Mouse (Mus musculus): ENCODE data around the gene C77080. TPM values are rescaled to one million over a fixed set of nuclear protein-coding genes. Genes with fewer than 3 reads are reported as not detected.

The C77080 gene
- polyA plus RNA-seq, 1 experiment from 2014 or later = 5.2 TPM

DNA sequence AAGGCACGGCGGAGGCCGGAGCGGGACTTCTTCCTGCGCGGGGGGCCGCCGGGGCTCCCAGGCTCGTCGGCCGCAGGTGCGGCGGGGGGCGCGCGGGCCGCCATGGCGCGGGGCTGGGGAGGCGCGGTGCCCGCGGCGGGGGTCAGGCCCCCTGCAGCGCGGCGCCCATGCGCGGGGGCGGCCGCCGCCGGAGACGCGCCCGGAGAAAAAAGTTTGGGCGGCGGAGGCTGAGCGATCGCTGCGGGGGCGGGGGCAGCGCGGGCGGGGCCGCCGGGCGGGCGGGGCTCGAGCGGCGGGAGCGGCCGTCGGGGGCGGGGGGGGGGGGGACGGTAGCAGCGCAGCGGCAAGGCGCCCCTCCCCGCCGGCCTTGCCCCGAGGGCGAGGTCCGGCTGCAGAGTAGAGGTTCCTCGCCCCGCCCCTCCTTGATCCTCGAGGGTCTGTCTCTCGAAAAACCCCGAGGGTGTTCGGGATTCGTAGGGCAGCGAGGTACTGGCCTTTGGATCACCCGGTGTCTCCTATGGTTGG lies 12.9 kb downstream of the C77080 start:
- H3K4me3 ChIP-seq = peak overlapping the region; percentile 52
- no peak for ATAC-seq (ENCODE audit: insufficient number of reproducible peaks, insufficient read depth, low FRiP score, low TSS enrichment)
- under 1% methylated on average over 33 of the region's 74 CpGs for WGBS
- H3K9ac ChIP-seq = peak overlapping the region; percentile 59
- H3K4me1 ChIP-seq = peaks cover 11% of the 10 kb centered on the region
- no peaks in the 10 kb centered on the region for H3K9me3 ChIP-seq
- H3K27me3 ChIP-seq = peaks cover 74% of the 10 kb centered on the region
- H3K27ac ChIP-seq = no peak overlapping the region
- no peaks in the 10 kb centered on the region for H3K36me3 ChIP-seq
- peak overlapping the region; percentile 94 for H3K4me2 ChIP-seq (replicated peaks)

GRCm38 (mm10) chr4:129247381-129248242 lies 13.6 kb downstream of the C77080 start:
- H3K4me3 ChIP-seq = peak overlapping the region; percentile 52
- H3K9ac ChIP-seq = peak overlapping the region; percentile 59
- no peak for ATAC-seq (ENCODE audit: insufficient number of reproducible peaks, insufficient read depth, low FRiP score, low TSS enrichment)
- peaks cover 74% of the 10 kb centered on the region for H3K27me3 ChIP-seq
- H3K4me1 ChIP-seq = peaks cover 14% of the 10 kb centered on the region
- 8% methylated on average over 24 of the region's 24 CpGs for WGBS
- peak overlapping the region; percentile 94 for H3K4me2 ChIP-seq (replicated peaks)
- H3K36me3 ChIP-seq = no peaks in the 10 kb centered on the region
- no peaks in the 10 kb centered on the region for H3K9me3 ChIP-seq
- no peak overlapping the region for H3K27ac ChIP-seq

GRCm38 (mm10) chr4:129246360-129247301 lies 14.6 kb downstream of the C77080 start:
- WGBS = 38% methylated on average over 15 of the region's 15 CpGs
- no peak overlapping the region for H3K4me2 ChIP-seq (replicated peaks)

GRCm38 (mm10) chr4:129244802-129245201 lies 16.4 kb downstream of the C77080 start:
- H3K36me3 ChIP-seq = no peaks in the 10 kb centered on the region
- H3K4me3 ChIP-seq = no peak overlapping the region
- peaks cover 50% of the 10 kb centered on the region for H3K27me3 ChIP-seq
- H3K9me3 ChIP-seq = no peaks in the 10 kb centered on the region
- H3K27ac ChIP-seq = no peak overlapping the region
- H3K4me2 ChIP-seq (replicated peaks) = no peak overlapping the region
- H3K9ac ChIP-seq = no peak overlapping the region
- no peak for ATAC-seq (ENCODE audit: insufficient number of reproducible peaks, insufficient read depth, low FRiP score, low TSS enrichment)
- WGBS = 58% methylated on average over 4 of the region's 4 CpGs
- H3K4me1 ChIP-seq = peaks cover 18% of the 10 kb centered on the region

More at GRCm38 (mm10) chr4:129246360-129247301, 14.6 kb downstream of the C77080 start:
- no peak overlapping the region for H3K27ac ChIP-seq
- ATAC-seq (ENCODE audit: insufficient number of reproducible peaks, insufficient read depth, low FRiP score, low TSS enrichment) = no peak
- H3K4me3 ChIP-seq = no peak overlapping the region
- no peak overlapping the region for H3K9ac ChIP-seq
- H3K36me3 ChIP-seq = no peaks in the 10 kb centered on the region
- no peaks in the 10 kb centered on the region for H3K9me3 ChIP-seq
- H3K27me3 ChIP-seq = peaks cover 68% of the 10 kb centered on the region
- H3K4me1 ChIP-seq = peaks cover 23% of the 10 kb centered on the region

DNA sequence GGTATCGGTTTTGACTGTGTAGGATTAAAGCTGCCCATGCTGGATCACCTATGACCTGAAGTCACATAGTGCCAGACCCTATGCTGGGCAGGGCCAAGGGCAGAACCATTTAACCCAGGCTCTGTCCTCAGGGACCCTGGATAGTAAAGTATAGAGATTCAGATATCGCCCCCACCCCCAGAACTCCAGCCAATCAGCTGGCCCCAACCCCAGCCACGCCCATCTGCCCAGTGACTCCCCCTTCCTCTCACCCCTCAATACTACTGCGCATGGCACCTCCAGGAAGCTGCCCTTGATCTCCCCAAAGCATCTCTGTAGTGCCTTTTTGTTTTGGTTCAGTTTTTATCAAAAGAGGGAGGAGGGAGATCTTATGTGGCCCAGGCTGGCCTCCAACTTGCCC lies 18.4 kb downstream of the C77080 start:
- Histone ChIP-seq H3K9ac (no peak overlapping the region), H3K9me3 (no peaks in the 10 kb centered on the region), H3K4me2 (replicated peaks) (no peak overlapping the region), H3K4me1 (peaks cover 27% of the 10 kb centered on the region), H3K27me3 (peaks cover 31% of the 10 kb centered on the region), H3K36me3 (no peaks in the 10 kb centered on the region), H3K27ac (peak overlapping the region; percentile 83; the same call in 1 of the 2 replicates), H3K4me3 (no peak overlapping the region)
- WGBS = 23% methylated on average over 4 of the region's 4 CpGs
- no peak for ATAC-seq (ENCODE audit: insufficient number of reproducible peaks, insufficient read depth, low FRiP score, low TSS enrichment)

GRCm38 (mm10) chr4:129242327-129242726 lies 18.9 kb downstream of the C77080 start:
- Histone ChIP-seq H3K27ac (peak overlapping the region; percentile 83), H3K9me3 (no peaks in the 10 kb centered on the region), H3K9ac (0 out of 2 replicates have a peak overlapping the region, but pooled peaks have one; percentile 31), H3K4me3 (no peak overlapping the region), H3K4me2 (replicated peaks) (peak overlapping the region; percentile 9; the same call in 1 of the 2 replicates), H3K27me3 (peaks cover 26% of the 10 kb centered on the region), H3K4me1 (peaks cover 30% of the 10 kb centered on the region), H3K36me3 (no peaks in the 10 kb centered on the region)
- 29% methylated on average over 4 of the region's 4 CpGs for WGBS
- no peak for ATAC-seq (ENCODE audit: insufficient number of reproducible peaks, insufficient read depth, low FRiP score, low TSS enrichment)

- Histone ChIP-seq H3K36me3 (no peaks in the 10 kb centered on the region), H3K9ac (0 out of 2 replicates have a peak overlapping the region, but pooled peaks have one; percentile 31), H3K27me3 (peaks cover 22% of the 10 kb centered on the region), H3K4me3 (no peak overlapping the region), H3K27ac (peak overlapping the region; percentile 83), H3K4me2 (replicated peaks) (peak overlapping the region; percentile 9; the same call in 1 of the 2 replicates), H3K9me3 (no peaks in the 10 kb centered on the region), H3K4me1 (peaks cover 30% of the 10 kb centered on the region)
- no peak for ATAC-seq (ENCODE audit: insufficient number of reproducible peaks, insufficient read depth, low FRiP score, low TSS enrichment)
- 18% methylated on average over 5 of the region's 7 CpGs for WGBS
Observed at GRCm38 (mm10) chr4:129241898-129242297, 19.3 kb downstream of the C77080 start.

DNA sequence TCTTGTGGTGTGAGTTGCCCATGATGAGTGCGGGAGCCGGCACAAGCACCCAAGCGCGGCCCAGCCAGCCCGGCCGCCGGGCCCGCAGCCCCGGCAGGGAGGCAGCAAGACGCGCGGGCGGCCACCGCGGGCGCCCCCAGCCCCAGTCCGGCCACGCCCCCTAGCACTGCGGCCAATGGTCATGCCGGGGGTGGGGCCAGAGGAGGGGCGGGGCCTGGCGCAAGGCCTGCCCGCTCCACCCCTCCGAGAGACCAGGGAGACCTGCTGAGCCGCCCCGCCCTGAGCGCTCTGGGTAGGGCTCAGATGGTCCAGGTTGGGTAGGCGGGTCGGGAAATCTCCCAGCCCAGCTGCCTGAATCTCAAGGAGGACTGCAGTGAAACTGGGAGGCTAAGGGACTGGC lies 22.1 kb downstream of the C77080 start:
- peak; percentile 84 for ATAC-seq (ENCODE audit: insufficient number of reproducible peaks, insufficient read depth, low FRiP score, low TSS enrichment)
- no peaks in the 10 kb centered on the region for H3K36me3 ChIP-seq
- peak overlapping the region; percentile 94 for H3K4me2 ChIP-seq (replicated peaks)
- 0% methylated on average over 26 of the region's 29 CpGs for WGBS
- no peaks in the 10 kb centered on the region for H3K27me3 ChIP-seq
- H3K9ac ChIP-seq = peak overlapping the region; percentile 75
- peak overlapping the region; percentile 46; the same call in 1 of the 2 replicates for H3K27ac ChIP-seq
- peaks cover 30% of the 10 kb centered on the region for H3K4me1 ChIP-seq
- peak overlapping the region; percentile 84 for H3K4me3 ChIP-seq
- no peaks in the 10 kb centered on the region for H3K9me3 ChIP-seq

DNA sequence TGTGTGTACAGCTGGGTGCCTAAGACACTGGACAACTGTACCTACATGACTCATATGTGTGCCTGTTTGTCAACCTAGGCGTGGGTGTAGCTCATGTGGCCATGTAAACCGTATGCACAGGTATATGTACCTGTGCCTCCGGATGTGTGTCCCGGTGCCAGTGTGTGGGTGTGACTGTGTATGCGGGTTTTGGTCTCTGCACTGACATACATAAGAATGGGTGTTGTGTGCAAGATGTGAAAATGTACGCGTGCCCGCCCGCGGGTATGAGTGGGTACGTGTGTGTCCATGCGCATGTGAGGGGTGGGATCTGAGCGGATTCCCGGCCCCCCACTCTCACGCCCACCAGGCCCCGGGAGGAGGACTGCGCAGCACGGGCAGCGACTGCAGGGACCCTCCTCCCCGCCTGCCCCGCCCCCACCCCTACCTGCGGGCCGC lies 22.6 kb downstream of the C77080 start:
- H3K4me1 ChIP-seq = peaks cover 30% of the 10 kb centered on the region

DNA sequence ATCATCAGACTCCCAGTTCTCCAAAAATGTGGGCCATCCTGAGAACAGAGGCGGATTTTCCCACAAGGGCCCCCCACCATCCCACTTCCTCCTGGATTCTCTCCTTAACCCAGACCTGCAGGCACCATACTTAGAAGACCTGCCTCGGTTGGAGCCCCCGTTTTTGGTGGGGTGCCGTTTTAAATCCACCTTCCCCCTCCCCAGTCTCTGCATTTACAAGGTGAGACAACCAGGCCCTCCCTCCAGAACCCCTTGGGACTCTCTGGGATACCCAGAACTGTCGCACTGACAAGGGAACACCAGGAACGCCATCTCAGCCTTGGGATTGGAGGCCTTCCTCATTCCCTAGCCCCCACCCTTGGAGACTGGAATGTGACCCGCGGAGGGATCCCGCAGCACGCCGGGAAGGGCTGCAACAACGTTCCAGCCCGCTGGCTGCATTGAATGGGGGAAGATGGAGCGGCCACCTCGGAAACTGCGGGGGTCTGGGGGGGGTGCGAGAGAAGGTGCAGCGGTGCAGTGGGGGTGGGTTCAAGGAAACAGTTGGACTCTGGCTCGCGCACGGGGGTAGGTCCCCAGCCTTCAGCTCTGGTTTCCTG lies 23.3 kb downstream of the C77080 start:
- H3K9ac ChIP-seq = peak overlapping the region; percentile 75
- H3K36me3 ChIP-seq = no peaks in the 10 kb centered on the region
- H3K9me3 ChIP-seq = no peaks in the 10 kb centered on the region
- peak overlapping the region; percentile 94 for H3K4me2 ChIP-seq (replicated peaks)
- no peak for ATAC-seq (ENCODE audit: insufficient number of reproducible peaks, insufficient read depth, low FRiP score, low TSS enrichment)
- H3K27ac ChIP-seq = no peak overlapping the region
- H3K4me1 ChIP-seq = peaks cover 29% of the 10 kb centered on the region
- no peaks in the 10 kb centered on the region for H3K27me3 ChIP-seq
- 4% methylated on average over 21 of the region's 21 CpGs for WGBS
- H3K4me3 ChIP-seq = peak overlapping the region; percentile 84

More for the DNA sequence above, 22.6 kb downstream of the C77080 start:
- Histone ChIP-seq H3K27ac (peak overlapping the region; percentile 46; the same call in 1 of the 2 replicates), H3K36me3 (no peaks in the 10 kb centered on the region), H3K27me3 (no peaks in the 10 kb centered on the region), H3K9me3 (no peaks in the 10 kb centered on the region), H3K9ac (peak overlapping the region; percentile 75), H3K4me2 (replicated peaks) (peak overlapping the region; percentile 94), H3K4me3 (peak overlapping the region; percentile 84)
- under 1% methylated on average over 23 of the region's 23 CpGs for WGBS
- ATAC-seq (ENCODE audit: insufficient number of reproducible peaks, insufficient read depth, low FRiP score, low TSS enrichment) = peak; percentile 42
